ENCODE assay signal across 22 mouse cellular contexts in the genomic region with DNA sequence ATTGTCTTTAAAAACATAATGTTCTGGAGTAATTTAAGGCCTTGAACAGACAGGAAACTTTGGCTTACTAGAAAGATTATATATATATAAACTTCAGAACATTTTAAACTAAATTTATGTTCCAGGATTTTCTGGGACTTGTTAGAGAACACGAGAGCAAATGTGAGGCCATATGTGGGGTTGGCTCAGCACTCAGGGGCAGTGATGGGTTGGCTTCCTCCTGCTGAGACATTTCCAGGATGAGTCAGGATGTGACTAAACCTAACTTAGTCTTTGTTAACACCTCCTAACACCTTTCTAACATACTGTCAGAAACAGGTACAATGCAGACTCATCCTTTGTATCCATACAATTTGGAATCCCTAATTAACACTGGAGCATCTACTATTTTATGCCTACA. TPM values are rescaled to one million over a fixed set of nuclear protein-coding genes. Genes with fewer than 3 reads are reported as not detected.
DNase-seq lines count a peak whose midpoint lies in the region; ATAC-seq and TF ChIP-seq lines count a peak whose summit lies in the region.
"Had no signal": no experiment of that assay in that cellular context is flagged by ENCODE, and none has a peak within 500 bp of the region (broad histone marks: within the 10 kb centered on the region; RNA-seq: fewer than 3 reads in every experiment).

No protein-coding gene starts in this region.

- no peaks in the 10 kb centered on the region for H3K9me3 ChIP-seq in liver, embryonic 11.5 days (ENCODE audit: control insufficient read depth, low read length)
- no peaks in the 10 kb centered on the region for H3K9me3 ChIP-seq in stomach, postnatal 0 days (ENCODE audit: control insufficient read depth, low read length)
- H3K9me3 ChIP-seq: hindbrain, embryonic 15.5 days; liver, embryonic 12.5 days; midbrain, embryonic 15.5 days had no signal

- H3K27me3 ChIP-seq in liver, embryonic 11.5 days (replicated peaks; ENCODE audit: control insufficient read depth, insufficient read depth, low read length), result no peaks in the 10 kb centered on the region
- H3K27me3 ChIP-seq in stomach, postnatal 0 days (ENCODE audit: control insufficient read depth, insufficient read depth, low read length), result no peaks in the 10 kb centered on the region
- H3K27me3 ChIP-seq: hindbrain, embryonic 15.5 days; liver, embryonic 12.5 days; midbrain, embryonic 15.5 days had no signal

- WGBS in liver, embryonic 11.5 days, result 75% methylated on average over 1 of the region's 1 CpGs
- 41% methylated on average over 1 of the region's 1 CpGs for WGBS in stomach, postnatal 0 days

- no peaks in the 10 kb centered on the region for H3K36me3 ChIP-seq in liver, embryonic 11.5 days (ENCODE audit: control insufficient read depth, insufficient read depth, low read length)
- H3K36me3 ChIP-seq in stomach, postnatal 0 days (ENCODE audit: control insufficient read depth, insufficient read depth, low read length), result no peaks in the 10 kb centered on the region
- H3K36me3 ChIP-seq: hindbrain, embryonic 15.5 days; liver, embryonic 12.5 days; midbrain, embryonic 15.5 days had no signal

- no peak overlapping the region for H3K9ac ChIP-seq in liver, embryonic 11.5 days (ENCODE audit: low read depth, low read length)
- no peak overlapping the region for H3K9ac ChIP-seq in stomach, postnatal 0 days (ENCODE audit: low read length)
- H3K9ac ChIP-seq: hindbrain, embryonic 15.5 days; liver, embryonic 12.5 days; lung, embryonic 14.5 days; midbrain, embryonic 15.5 days had no signal

- peak; percentile 96 for ATAC-seq in frontal cortex, adult (ENCODE audit: low TSS enrichment)
- ATAC-seq in liver, embryonic 11.5 days (replicated peaks; ENCODE audit: low FRiP score), result no peak
- no peak for ATAC-seq in stomach, postnatal 0 days (ENCODE audit: low FRiP score, low TSS enrichment)
- ATAC-seq: forebrain, embryonic 14.5 days; intestine, embryonic 16.5 days; liver, embryonic 12.5 days; midbrain, embryonic 15.5 days had no signal

- no peak overlapping the region for H3K4me2 ChIP-seq in liver, embryonic 11.5 days
- no peak overlapping the region for H3K4me2 ChIP-seq in stomach, postnatal 0 days (replicated peaks; ENCODE audit: low read depth)
- H3K4me2 ChIP-seq: heart, embryonic 11.5 days; hindbrain, embryonic 15.5 days; liver, embryonic 12.5 days; lung, embryonic 14.5 days; midbrain, embryonic 15.5 days had no signal

- DNase-seq in frontal cortex, postnatal 14 days (ENCODE audit: low spot score in 2 of 2), result no peak
- peak; percentile 58 for DNase-seq in cerebellum, adult 9-10 months
- DNase-seq in layer of hippocampus, adult 9-10 months (ENCODE audit: low spot score), result peak; percentile 8
- peak; percentile 5 for DNase-seq in right cerebral cortex, postnatal 4 days
- DNase-seq in liver, embryonic 11.5 days (ENCODE audit: low spot score), result no peak
- DNase-seq in stomach, postnatal 0 days (ENCODE audit: low spot score), result no peak
- no peak for DNase-seq in urinary bladder, postnatal 4 days (ENCODE audit: low spot score in 2 of 2)
- DNase-seq: adrenal gland, adult 2 months; gastrocnemius, postnatal 14 days; lung, embryonic 14.5 days; retina, postnatal 1 day; thymus, postnatal 36 days had no signal

- no peak overlapping the region for H3K27ac ChIP-seq in liver, embryonic 11.5 days (ENCODE audit: low read depth, low read length)
- H3K27ac ChIP-seq in stomach, postnatal 0 days (replicated peaks), result no peak overlapping the region
- H3K27ac ChIP-seq: hindbrain, embryonic 15.5 days; liver, embryonic 12.5 days; midbrain, embryonic 15.5 days had no signal

- H3K4me3 ChIP-seq in liver, embryonic 11.5 days (ENCODE audit: low read depth, low read length), result no peak overlapping the region
- no peak overlapping the region for H3K4me3 ChIP-seq in stomach, postnatal 0 days (ENCODE audit: low read depth, low read length)
- H3K4me3 ChIP-seq: erythroblast, embryonic 14.5 days; hindbrain, embryonic 15.5 days; liver, embryonic 12.5 days; midbrain, embryonic 15.5 days had no signal

- no peak for TF ChIP-seq CTCF in stomach, postnatal 0 days (IDR thresholded peaks at IDR 0.05; ENCODE audit: low read depth)

- H3K4me1 ChIP-seq in liver, embryonic 11.5 days (replicated peaks; ENCODE audit: control insufficient read depth, insufficient read depth, low read length), result no peaks in the 10 kb centered on the region
- H3K4me1 ChIP-seq in stomach, postnatal 0 days (replicated peaks; ENCODE audit: control insufficient read depth, insufficient read depth), result no peaks in the 10 kb centered on the region
- H3K4me1 ChIP-seq: hindbrain, embryonic 15.5 days; liver, embryonic 12.5 days; midbrain, embryonic 15.5 days had no signal

- no peak for TF ChIP-seq EP300 in stomach, postnatal 0 days (optimal IDR thresholded peaks at IDR 0.05)

RNA-seq across cellular contexts. Expression of a gene that starts 12.4 kb away (rescaled TPM):
- polyA plus RNA-seq in liver, embryonic 11.5 days (2014; fragmentation: Nextera tagmentation; extraction: Ambion mirVana), result not detected in 2 replicates
- not detected in 2 replicates for polyA plus RNA-seq in stomach, postnatal 0 days (2015; fragmentation: Nextera tagmentation; extraction: Ambion mirVana)
- polyA plus RNA-seq: adrenal gland, adult 2 months; embryonic facial prominence, embryonic 11.5 days; erythroblast, embryonic 14.5 days; forebrain, embryonic 14.5 days; heart, embryonic 11.5 days; hindbrain, embryonic 15.5 days; intestine, embryonic 16.5 days; kidney, embryonic 16.5 days; liver, embryonic 12.5 days; lung, embryonic 14.5 days; midbrain, embryonic 15.5 days had no signal

Comparison
In these comparisons a context has a peak if more than half of its experiments do, and no peak if none do; other contexts are left out.
1. DNase-seq: peak in cerebellum, adult 9-10 months (single experiment), layer of hippocampus, adult 9-10 months (single experiment) and right cerebral cortex, postnatal 4 days (single experiment); none in frontal cortex, postnatal 14 days (0 of 2), liver, embryonic 11.5 days (single experiment), stomach, postnatal 0 days (single experiment) and urinary bladder, postnatal 4 days (0 of 2).